Mouse (Mus musculus) hindbrain, embryonic 12.5 days (tissue): ENCODE data around the gene Abcf2. TPM values are rescaled to one million over a fixed set of nuclear protein-coding genes. Genes with fewer than 3 reads are reported as not detected.

Experiments used
- ATAC-seq: fragments of 200-750 bp; cut with Nextera tagmentation; 2 replicates; pipeline ENCODE4 v1.8.0; 2017; ENCODE audit warnings: moderate TSS enrichment; ENCODE audit not compliant: low FRiP score
- H3K27ac ChIP-seq: fragments of 300-500 bp; sonication (generic); 2 replicates; pipeline ENCODE4 v1.5.1; 2016; ENCODE audit warnings: mild to moderate bottlenecking
- H3K27me3 ChIP-seq: fragments of 300-500 bp; sonication (generic); 2 replicates; pipeline ENCODE4 v1.6.1; 2016; ENCODE audit warnings: mild to moderate bottlenecking
- H3K36me3 ChIP-seq: fragments of 300-500 bp; sonication (generic); 2 replicates; pipeline ENCODE4 v1.6.1; 2016; ENCODE audit warnings: mild to moderate bottlenecking
- H3K4me1 ChIP-seq: fragments of 300-500 bp; sonication (generic); 2 replicates; pipeline ENCODE4 v1.6.1; 2016
- H3K4me2 ChIP-seq: fragments of 300-500 bp; sonication (generic); replicated peaks from 2 replicates; pipeline ENCODE4 v1.6.1; 2016; ENCODE audit warnings: mild to moderate bottlenecking
- H3K4me3 ChIP-seq: fragments of 300-500 bp; sonication (generic); 2 replicates; pipeline ENCODE4 v1.5.1; 2016; ENCODE audit warnings: mild to moderate bottlenecking
- H3K9ac ChIP-seq: fragments of 300-500 bp; sonication (generic); 2 replicates; pipeline ENCODE4 v1.6.1; 2016; ENCODE audit warnings: mild to moderate bottlenecking, moderate library complexity
- H3K9me3 ChIP-seq: fragments of 300-500 bp; sonication (generic); replicated peaks from 2 replicates; pipeline ENCODE4 v1.6.1; 2016; ENCODE audit warnings: mild to moderate bottlenecking
- WGBS: fragments of 180-500 bp; shearing (Covaris S2); methylation state at CpG from one replicate; pipeline ENCODE4 v1.1.7; 2016; 5-methylcytosine and 5-hydroxymethylcytosine counted together
- polyA plus RNA-seq: library from polyadenylated mRNA; unstranded; fragments of >200 nt; fragmentation: Nextera tagmentation; extraction: Ambion mirVana; gene quantifications from 2 replicates; pipeline ENCODE4 v1.2.1, GENCODE M21; 2016

The Abcf2 gene
- 108 and 110 TPM in 2 replicates for polyA plus RNA-seq

GRCm38 (mm10) chr5:24577183-24577929, at the start of gene Abcf2:
Gene Abcf2 (minus strand): TSS chr5:24577467.
- Histone ChIP-seq H3K27me3 (no peaks in the 10 kb centered on the region), H3K9ac (peak within 1 kb of the TSS; percentile 76), H3K27ac (peak within 1 kb of the TSS; percentile 77), H3K4me2 (peak within 1 kb of the TSS; percentile 89), H3K4me3 (peak within 1 kb of the TSS; percentile 76), H3K9me3 (no peaks in the 10 kb centered on the region), H3K36me3 (peaks cover 29% of the 10 kb centered on the region), H3K4me1 (peaks cover 15% of the 10 kb centered on the region)
- ATAC-seq = peak; percentile 96
- under 1% methylated on average over 48 of the region's 48 CpGs for WGBS

DNA sequence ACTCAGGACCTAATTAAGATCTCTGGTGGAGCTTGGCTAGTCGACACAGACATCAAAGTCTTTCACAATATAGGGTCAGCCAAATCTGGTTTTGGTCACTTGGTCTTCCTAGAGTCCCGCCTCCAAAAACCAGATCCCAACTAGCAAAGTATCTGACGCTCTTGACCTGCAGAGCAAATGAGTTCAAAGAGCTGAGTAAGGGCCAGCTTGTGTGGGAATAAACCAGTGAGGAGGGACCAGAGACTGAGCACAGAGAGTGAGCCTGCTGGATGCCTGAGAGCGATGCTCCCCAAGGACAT, 47.5 kb upstream of the Abcf2 start:
- H3K4me2 ChIP-seq = peak overlapping the region; percentile 89
- peak overlapping the region; percentile 84 for H3K9ac ChIP-seq
- H3K4me1 ChIP-seq = peaks cover 18% of the 10 kb centered on the region
- 0 out of 2 replicates have a peak, but pooled peaks have one; percentile 14 for ATAC-seq
- H3K9me3 ChIP-seq = no peaks in the 10 kb centered on the region
- 38% methylated on average over 4 of the region's 4 CpGs for WGBS
- peaks cover 33% of the 10 kb centered on the region for H3K27me3 ChIP-seq
- H3K4me3 ChIP-seq = peak overlapping the region; percentile 62
- H3K27ac ChIP-seq = no peak overlapping the region
- no peaks in the 10 kb centered on the region for H3K36me3 ChIP-seq

GRCm38 (mm10) chr5:24623986-24624821, 46.9 kb upstream of the Abcf2 start, which contains the start of gene Smarcd3:
Gene Smarcd3 (minus strand): TSS chr5:24624411.
- WGBS = 3% methylated on average over 36 of the region's 37 CpGs
- Histone ChIP-seq H3K4me3 (peak within 1 kb of the TSS; percentile 62), H3K27ac (0 out of 2 replicates have a peak within 1 kb of the TSS, but pooled peaks have one; percentile 17), H3K4me2 (peak within 1 kb of the TSS; percentile 89), H3K27me3 (peaks cover 33% of the 10 kb centered on the region), H3K9me3 (no peaks in the 10 kb centered on the region), H3K4me1 (peaks cover 18% of the 10 kb centered on the region), H3K9ac (peak within 1 kb of the TSS; percentile 84), H3K36me3 (no peaks in the 10 kb centered on the region)
- ATAC-seq = peak; percentile 82

DNA sequence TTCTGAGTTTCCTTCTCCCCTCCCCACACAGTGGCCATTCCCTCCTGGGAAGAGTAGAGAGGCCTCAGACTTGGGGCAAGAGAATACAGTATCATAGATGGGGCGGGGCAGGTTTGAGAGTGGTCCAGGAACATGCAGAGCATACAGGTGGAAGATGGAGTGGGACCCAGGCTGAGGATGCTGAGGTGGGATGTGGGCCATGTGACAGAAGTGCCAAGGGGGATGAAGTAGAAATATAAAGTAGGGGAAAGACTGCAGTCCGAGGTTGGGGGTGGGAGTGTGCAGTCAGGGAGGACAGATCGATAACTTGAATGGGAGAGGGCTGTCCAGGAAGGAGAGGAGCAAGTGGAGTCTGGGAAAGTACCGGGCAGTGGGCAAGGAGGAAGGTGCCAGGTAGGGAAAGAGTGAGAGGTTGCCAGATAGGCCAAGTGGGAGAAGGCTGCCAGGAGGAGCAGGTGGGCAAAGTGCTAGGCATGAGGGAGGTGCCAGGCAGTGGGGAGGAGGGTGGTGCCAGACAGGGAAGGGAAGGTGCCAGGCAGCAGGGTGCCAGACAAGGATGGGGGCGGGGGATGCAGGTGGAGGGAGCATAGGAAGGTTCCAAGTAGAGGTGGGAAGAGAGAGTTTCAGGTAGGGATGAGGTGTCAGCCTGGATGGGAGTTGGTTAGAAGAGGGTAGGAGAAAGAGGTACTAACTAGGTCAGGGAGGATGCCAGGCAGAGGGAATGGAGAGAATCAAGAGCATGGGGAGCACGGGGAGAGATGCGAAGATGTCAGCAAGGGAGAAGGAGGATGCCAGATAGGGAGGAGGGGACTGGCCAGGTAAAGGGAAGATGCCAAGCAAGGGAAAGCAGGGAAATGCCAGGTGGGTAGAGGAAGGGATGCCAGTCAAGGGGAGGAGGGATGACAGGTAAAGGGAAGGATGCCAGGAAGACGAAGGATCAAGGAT, 46.0 kb upstream of the Abcf2 start:
- H3K9me3 ChIP-seq = no peaks in the 10 kb centered on the region
- H3K36me3 ChIP-seq = no peaks in the 10 kb centered on the region
- peak overlapping the region; percentile 89 for H3K4me2 ChIP-seq
- H3K9ac ChIP-seq = peak overlapping the region; percentile 84
- peaks cover 18% of the 10 kb centered on the region for H3K4me1 ChIP-seq
- no peak for ATAC-seq
- peak overlapping the region; percentile 62 for H3K4me3 ChIP-seq
- H3K27ac ChIP-seq = no peak overlapping the region
- 51% methylated on average over 8 of the region's 8 CpGs for WGBS
- H3K27me3 ChIP-seq = peaks cover 33% of the 10 kb centered on the region

- 69% methylated on average over 7 of the region's 7 CpGs for WGBS
- H3K27me3 ChIP-seq = peaks cover 33% of the 10 kb centered on the region
- no peak overlapping the region for H3K27ac ChIP-seq
- ATAC-seq = no peak
- no peak overlapping the region for H3K4me2 ChIP-seq
- no peaks in the 10 kb centered on the region for H3K9me3 ChIP-seq
- H3K4me1 ChIP-seq = peaks cover 18% of the 10 kb centered on the region
- H3K4me3 ChIP-seq = no peak overlapping the region
- no peaks in the 10 kb centered on the region for H3K36me3 ChIP-seq
- no peak overlapping the region for H3K9ac ChIP-seq
These were observed 45.2 kb upstream of the Abcf2 start for GRCm38 (mm10) chr5:24622386-24623040.

DNA sequence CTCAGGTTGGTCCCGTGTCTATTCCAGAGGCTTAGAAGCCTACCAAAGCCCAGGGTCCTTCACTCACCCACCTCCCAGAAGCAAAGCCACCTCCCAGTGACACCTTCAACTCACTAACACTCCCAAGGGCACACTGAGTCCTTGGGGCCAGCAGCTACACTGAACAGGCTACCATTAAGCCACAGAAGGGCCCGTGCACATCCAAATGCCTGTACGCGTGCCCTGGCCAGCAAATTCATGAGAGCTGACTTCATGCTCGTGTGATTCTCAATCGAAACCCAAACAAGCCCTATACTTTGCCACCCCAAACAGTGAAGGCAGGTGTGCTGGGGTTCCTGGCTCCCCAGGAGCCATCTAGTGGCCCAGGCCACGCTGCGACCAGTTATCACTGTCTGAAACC, 43.4 kb upstream of the Abcf2 start:
- H3K27ac ChIP-seq = no peak overlapping the region
- H3K27me3 ChIP-seq = peaks cover 30% of the 10 kb centered on the region
- no peaks in the 10 kb centered on the region for H3K36me3 ChIP-seq
- no peak overlapping the region for H3K9ac ChIP-seq
- H3K9me3 ChIP-seq = no peaks in the 10 kb centered on the region
- no peak overlapping the region for H3K4me3 ChIP-seq
- WGBS = 70% methylated on average over 8 of the region's 8 CpGs
- peaks cover 18% of the 10 kb centered on the region for H3K4me1 ChIP-seq
- ATAC-seq = no peak
- H3K4me2 ChIP-seq = no peak overlapping the region

DNA sequence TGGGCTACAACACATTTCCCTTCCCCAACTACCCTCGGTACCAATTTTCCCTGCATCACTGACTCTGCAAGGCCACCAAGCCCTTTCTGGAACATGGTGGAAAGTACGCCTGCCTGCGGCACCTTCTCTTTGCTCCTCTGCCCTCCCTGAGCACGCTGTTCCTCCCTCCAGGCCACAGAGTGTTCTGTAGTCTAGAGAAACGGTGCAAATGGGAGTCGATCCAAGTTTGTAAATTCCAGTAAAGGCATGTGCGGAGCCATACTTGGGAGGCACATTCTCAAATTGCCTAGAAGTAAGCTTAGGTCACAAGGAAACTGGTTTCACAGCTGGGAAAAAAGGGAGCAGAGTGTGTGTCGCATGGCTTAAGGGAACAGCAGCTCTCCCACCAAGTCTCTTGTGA, 42.8 kb upstream of the Abcf2 start:
- H3K27ac ChIP-seq = no peak overlapping the region
- no peaks in the 10 kb centered on the region for H3K36me3 ChIP-seq
- H3K4me2 ChIP-seq = no peak overlapping the region
- no peak overlapping the region for H3K4me3 ChIP-seq
- WGBS = 80% methylated on average over 8 of the region's 8 CpGs
- no peak overlapping the region for H3K9ac ChIP-seq
- ATAC-seq = no peak
- peaks cover 18% of the 10 kb centered on the region for H3K4me1 ChIP-seq
- H3K9me3 ChIP-seq = no peaks in the 10 kb centered on the region
- peaks cover 27% of the 10 kb centered on the region for H3K27me3 ChIP-seq

DNA sequence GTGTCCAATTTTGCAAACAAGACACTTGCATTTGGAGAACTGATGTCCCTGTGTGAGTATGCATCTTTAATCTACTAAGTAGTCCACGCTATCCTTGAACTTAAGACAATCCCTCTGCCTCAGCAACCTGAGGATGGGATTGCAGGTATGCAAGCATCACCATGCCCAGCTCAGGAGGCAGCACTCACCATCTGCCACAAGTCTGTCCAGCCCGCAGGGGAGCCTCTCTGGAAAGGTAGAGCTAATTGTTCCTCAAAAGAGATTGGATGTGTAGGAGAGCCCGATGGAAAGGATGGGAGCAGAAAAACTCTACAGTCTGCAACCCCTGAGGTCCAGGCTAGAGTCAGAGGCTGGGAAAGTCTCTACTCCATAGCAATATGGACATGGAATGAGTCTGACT, 41.7 kb upstream of the Abcf2 start:
- no peak overlapping the region for H3K9ac ChIP-seq
- no peak for ATAC-seq
- H3K4me2 ChIP-seq = no peak overlapping the region
- H3K36me3 ChIP-seq = no peaks in the 10 kb centered on the region
- no peaks in the 10 kb centered on the region for H3K9me3 ChIP-seq
- H3K4me1 ChIP-seq = peaks cover 6% of the 10 kb centered on the region
- no peak overlapping the region for H3K27ac ChIP-seq
- H3K4me3 ChIP-seq = no peak overlapping the region
- 78% methylated on average over 3 of the region's 3 CpGs for WGBS
- H3K27me3 ChIP-seq = peaks cover 25% of the 10 kb centered on the region

DNA sequence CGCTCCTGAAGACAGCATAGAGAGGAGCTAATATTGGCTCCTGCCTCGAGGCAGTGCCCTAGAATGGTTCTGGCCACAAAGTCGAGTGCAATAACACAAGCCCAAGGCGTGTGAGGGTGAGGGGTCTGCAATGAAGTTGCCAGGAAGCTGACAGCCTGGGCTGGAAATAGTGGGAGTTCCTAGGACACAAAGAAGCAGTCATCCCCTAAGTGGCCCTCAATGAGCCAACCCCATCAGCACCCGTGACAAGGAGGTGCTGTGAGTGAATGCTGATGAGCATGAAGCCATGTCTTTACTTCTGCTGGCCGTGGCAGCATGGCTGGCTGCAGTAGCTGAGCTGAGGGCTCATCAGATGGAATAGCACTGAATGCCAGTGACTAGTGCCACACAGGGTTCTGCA, 37.8 kb upstream of the Abcf2 start:
- Histone ChIP-seq H3K36me3 (no peaks in the 10 kb centered on the region), H3K27me3 (no peaks in the 10 kb centered on the region), H3K4me2 (no peak overlapping the region), H3K9me3 (no peaks in the 10 kb centered on the region), H3K27ac (no peak overlapping the region), H3K4me1 (peaks cover 14% of the 10 kb centered on the region), H3K9ac (no peak overlapping the region), H3K4me3 (no peak overlapping the region)
- WGBS = 56% methylated on average over 6 of the region's 6 CpGs
- no peak for ATAC-seq

- H3K9ac ChIP-seq = no peak overlapping the region; the same call in 1 of the 2 replicates
- 74% methylated on average over 5 of the region's 5 CpGs for WGBS
- peaks cover 4% of the 10 kb centered on the region; the same call in 1 of the 2 replicates for H3K27me3 ChIP-seq
- H3K27ac ChIP-seq = peak overlapping the region; percentile 9; the same call in 1 of the 2 replicates
- H3K4me2 ChIP-seq = no peak overlapping the region
- H3K9me3 ChIP-seq = no peaks in the 10 kb centered on the region
- peaks cover 21% of the 10 kb centered on the region for H3K4me1 ChIP-seq
- no peak overlapping the region for H3K4me3 ChIP-seq
- ATAC-seq = peak; percentile 32; the same call in 1 of the 2 replicates
- H3K36me3 ChIP-seq = no peaks in the 10 kb centered on the region
These were observed 35.0 kb upstream of the Abcf2 start for GRCm38 (mm10) chr5:24612302-24612649.
